Mouse (Mus musculus): ENCODE results near the gene Serping1.

GRCm38 (mm10) chr2:84783840-84784566, 8.8 kb upstream of the Serping1 start:
- TF ChIP-seq CTCF (IDR thresholded peaks at IDR 0.05; ENCODE audit: borderline replicate concordance, control insufficient read depth, extremely low read depth, insufficient read depth, low read length, poor library complexity): no peak
- TF ChIP-seq POLR2A (IDR thresholded peaks at IDR 0.05; ENCODE audit: control insufficient read depth, extremely low read depth, insufficient read depth, low read length, poor library complexity): no peak

Data from thymus, adult 2 months (tissue).